Mouse (Mus musculus) embryonic fibroblast, embryonic 13.5 days (primary cell): ENCODE data around the gene Apoh.

Experiments
- CTCF ChIP-seq: IDR thresholded peaks from 2 replicates; pipeline ENCODE4 v1.5.1; 2011; ENCODE audit warnings: mild to moderate bottlenecking, control low read depth, low read length, moderate library complexity, borderline replicate concordance; ENCODE audit not compliant: insufficient read depth
- POLR2A ChIP-seq: IDR thresholded peaks from 2 replicates; pipeline ENCODE4 v1.6.1; 2011; ENCODE audit warnings: low read depth, mild to moderate bottlenecking, control low read depth, low read length, moderate library complexity

- TF ChIP-seq CTCF: peak; percentile 89
- no peak for TF ChIP-seq POLR2A
Measured at GRCm38 (mm10) chr11:108377680-108378362, 34.7 kb downstream of the Apoh start.
